Mouse (Mus musculus) mesoderm, embryonic 11.5 days (tissue): ENCODE measurements around the gene Hoxd9.

Source experiments
- DNase-seq: peaks from one replicate; pipeline ENCODE4 v3.0.0-alpha.2; 2012; ENCODE audit warnings: low read depth, low spot score

Gene Hoxd9

DNA sequence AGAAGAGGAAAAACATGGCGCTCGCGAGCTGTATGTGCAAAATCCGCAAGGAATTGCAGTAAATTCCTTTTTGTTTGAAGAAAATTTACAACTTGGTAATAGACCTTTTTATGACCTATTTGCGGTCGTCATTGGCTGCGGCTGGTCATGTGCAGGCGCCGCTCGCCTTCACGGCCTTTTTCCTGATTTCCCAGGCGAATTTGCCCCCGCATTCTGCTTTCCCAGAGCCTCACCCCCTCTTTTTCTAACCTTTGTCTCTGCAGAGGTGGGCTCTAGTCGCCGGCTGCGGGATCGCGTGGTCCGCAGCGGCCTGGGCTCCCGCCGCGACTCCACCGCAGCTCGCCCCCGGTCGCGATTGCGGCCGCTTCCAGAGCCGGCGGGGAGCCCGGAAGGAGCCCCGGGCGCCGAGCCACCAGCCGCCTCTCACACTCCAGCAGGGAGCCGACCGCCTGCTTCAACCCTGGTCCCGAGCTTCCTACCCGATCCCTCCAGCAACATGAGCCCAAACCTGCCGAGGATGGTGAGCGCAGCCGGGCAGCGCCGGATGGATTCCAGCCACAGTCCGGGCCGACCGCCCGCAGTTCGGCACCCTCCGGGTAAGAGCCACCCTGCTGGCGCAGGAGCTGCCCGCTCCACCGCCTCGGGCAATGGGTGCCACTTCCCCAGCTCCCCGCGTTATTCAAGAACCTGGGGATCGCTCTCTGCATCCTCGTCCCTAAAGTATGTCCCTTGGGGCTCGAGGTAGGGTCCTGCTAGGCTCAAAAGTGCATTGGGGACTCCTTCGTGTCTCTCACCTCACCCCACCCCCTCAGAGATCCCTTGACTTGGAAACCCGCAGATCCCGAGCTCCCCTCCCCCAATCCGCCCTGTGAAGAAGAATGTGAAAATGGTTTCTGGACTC lies 14.4 kb downstream of the Hoxd9 start, which contains the start of the genes Hoxd3 and Hoxd4:
TSS of gene Hoxd3 (plus strand) at position 207 of the 901 bp plus-strand sequence.
TSS of gene Hoxd4 (plus strand) at position 209 of the 901 bp plus-strand sequence.
- DNase-seq = peak; percentile 91

DNA sequence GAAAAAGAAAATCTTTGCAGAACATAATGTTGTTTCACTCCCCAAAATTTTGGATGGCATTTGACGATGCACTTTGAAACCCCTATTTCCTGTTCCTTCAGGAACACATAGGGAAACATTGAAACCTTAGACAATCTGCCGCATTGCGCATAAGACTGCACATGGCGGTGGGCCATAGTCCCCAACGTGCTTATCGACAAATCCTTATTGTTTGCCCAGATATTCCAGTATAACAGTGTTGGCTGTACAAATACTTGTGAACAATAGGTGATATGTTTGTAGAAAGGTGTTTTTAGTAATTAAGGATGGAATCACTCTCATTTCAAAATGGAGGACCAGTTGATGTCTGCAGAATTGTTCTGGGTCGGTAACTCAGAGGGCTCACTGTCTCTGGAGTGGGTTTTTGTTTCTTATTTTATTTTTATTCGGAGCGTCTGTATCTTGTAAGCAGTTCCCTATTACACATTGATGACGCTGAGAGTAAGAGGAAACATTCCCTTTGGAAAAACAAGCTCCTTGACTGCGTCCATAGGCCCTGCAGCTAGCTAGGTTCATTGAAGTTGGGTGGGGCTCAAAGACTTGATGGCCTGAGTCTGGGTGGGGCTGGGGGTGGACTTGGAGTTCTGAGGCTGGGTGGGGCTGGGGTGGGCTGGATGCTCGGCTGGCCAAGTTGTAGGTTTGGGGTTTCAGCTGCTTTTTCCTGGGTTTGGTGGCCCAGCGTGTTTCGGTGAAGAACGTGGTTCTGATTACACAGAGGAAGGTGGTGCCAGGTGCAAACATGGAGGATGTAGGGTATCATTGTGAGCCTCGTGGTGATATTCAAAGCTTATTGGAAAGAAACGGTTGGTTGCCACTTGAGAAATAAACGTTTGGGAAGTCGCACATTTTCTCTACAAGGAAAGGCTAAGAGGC lies 16.0 kb downstream of the Hoxd9 start:
- no peak for DNase-seq

DNA sequence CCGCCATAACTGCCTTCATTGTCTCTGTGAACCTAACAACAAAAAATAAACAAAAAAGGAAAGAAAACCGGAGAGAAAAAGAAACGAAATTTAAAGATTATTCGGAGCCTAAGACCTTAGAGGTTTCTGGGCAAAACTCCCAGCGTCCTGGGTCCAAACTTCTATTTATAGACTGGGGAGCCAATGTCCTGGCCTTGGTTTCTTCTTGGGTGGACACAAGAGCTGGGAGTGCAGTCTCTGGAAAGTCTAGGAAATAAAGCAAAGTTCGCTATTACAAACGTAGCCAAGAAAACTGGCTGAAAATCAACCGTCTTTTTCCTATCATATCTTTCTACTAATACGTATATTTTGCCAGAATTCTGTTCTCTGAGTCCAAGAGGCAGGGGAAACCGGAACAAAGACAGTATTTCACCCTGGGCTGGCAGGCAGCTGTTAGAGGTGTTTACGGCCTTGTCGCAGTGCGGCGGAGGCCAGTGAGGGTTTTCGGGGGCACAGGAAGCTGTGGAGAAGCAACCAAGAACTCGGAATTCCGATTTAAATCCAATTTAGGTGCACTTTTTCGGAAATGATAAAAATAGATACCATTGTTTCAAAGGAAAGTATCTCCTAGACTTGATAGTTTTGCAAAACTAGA lies 16.7 kb downstream of the Hoxd9 start:
- no peak for DNase-seq

DNA sequence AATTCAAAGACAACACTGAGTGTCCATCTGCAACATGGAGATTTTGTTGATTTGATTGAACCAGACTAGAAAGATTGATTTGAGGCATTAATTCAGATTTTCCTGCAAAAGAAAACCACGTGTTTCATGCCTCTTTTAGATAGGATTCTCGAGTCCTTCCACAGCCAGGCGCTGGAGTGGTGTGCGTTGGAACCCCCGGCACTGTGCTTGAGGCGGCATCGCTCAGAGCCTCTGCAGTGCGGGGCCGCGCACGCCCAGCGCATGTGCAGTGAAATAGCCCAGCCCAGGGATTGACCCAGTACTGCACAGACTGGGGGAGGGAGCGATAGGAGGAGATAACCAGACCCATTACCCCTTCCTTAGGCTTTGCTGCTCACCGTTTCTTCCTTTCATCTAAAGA lies 17.4 kb downstream of the Hoxd9 start:
- peak; percentile 85 for DNase-seq

DNA sequence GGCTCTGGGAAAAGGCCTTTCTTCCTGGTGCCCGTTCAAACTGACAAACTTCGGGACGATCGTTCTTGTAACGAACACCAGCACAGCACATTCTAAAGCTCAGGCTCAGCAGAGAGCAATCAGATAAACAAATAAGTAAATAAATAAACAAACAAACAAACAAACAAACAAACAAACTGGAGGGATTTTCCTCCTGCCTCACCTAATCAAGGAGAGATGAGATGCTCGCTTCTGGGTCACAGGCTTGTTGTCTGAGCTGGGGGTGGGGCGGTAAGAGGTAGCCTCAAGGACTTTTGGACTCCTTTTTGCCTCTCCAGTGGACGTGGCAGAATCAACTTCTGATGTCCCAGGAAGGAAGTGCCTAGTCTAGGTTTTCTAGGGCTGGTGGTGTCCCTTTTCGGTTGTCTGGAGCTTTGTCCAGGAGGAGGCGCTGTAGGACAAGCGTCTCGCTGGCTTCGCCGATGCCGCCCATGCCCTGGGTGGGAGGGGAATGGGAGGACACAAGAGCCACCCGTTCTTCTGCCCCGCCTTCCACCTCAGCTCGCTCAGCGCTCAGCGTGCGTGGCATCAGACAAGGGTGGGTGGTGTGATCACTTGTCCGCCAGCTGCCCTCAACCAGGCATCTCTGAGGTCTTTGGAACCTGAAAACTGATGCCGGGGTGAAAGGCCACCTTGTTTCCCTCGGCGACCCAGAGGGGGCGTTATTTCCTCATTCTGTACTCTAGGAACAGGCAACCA lies 18.1 kb downstream of the Hoxd9 start:
- DNase-seq = peak; percentile 97

DNA sequence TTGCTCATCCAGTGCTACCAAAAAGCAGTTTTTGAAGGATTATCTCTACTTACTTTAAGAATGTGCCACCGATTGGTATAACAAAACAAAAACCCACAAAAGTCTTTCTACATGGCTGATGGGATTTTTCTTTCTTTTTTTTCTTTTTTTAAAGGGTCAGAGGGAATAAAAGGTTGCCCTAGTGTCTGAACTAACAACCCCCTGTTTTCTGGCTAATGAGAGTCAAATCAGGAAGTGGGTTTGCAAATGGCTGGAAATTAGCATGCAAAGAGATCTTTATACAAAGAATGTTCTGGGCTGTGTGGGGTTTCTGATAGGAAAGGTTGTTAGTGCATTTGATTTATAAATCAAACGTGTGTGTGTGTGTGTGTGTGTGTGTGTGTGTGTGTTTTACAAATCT lies 22.9 kb downstream of the Hoxd9 start:
- no peak for DNase-seq

DNA sequence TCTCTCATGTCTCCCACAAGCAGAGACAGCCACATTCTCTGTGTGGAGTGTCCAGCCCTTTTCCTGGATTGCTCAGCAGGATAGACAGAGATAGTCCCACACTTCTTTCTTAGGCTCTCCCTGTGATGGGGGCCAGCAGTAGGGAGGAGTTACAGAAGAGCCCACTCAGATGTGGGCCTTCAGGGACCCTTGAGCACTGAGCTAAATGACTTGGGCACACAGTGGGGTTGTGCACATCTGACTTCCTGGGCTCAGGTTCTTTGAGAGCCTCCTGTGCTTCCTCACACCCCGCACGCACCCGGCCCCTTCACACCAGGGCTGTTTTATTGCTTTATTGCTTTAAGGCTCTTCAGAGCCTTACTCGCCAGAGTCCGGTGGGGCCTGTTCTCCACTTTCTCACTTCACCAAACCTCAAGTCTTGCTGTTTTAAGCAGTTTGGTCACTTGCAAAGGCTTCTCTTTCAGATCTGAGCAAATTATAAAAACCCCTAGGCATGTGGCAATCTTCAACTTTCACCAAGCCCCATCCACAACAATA lies 23.5 kb downstream of the Hoxd9 start:
- no peak for DNase-seq

DNA sequence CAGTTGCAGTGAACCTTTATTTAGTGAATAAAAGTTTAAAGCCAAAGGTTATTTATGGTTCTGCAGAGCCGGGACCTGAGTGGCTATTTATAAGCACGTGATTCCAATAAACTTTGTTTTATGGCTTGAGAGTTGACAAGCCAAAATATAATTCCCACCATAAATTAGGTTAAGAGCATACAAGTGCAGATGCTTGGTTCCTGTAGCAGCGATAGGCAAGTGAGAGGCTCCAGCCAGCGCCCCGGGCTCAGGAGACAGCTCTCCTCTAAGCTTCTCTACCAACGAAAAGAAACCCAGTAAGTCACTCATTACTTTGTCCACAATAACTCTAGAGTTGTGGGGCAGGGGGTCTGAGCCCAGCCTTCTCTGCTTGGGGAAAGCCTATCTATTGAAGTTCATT lies 24.4 kb downstream of the Hoxd9 start:
- no peak for DNase-seq

DNA sequence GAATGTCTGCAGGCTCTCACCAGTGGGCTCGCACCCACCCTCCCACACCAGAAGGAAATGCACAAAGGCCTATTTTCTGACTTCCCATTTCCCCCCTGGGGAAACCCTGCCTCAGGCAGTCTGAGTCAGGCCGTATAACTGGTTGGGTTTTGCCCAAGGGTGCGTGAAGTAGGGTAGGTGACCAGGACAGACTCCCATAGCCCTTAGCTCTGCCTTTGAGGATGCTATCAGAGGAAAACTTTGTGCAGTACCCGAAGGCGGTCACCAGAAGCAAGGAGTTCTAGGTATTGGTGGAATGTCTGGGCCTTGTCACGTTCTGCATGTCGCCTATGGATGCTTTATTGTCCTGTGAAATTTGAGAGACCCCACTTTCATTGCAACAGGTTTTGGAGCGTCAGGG lies 25.4 kb downstream of the Hoxd9 start:
- no peak for DNase-seq

DNA sequence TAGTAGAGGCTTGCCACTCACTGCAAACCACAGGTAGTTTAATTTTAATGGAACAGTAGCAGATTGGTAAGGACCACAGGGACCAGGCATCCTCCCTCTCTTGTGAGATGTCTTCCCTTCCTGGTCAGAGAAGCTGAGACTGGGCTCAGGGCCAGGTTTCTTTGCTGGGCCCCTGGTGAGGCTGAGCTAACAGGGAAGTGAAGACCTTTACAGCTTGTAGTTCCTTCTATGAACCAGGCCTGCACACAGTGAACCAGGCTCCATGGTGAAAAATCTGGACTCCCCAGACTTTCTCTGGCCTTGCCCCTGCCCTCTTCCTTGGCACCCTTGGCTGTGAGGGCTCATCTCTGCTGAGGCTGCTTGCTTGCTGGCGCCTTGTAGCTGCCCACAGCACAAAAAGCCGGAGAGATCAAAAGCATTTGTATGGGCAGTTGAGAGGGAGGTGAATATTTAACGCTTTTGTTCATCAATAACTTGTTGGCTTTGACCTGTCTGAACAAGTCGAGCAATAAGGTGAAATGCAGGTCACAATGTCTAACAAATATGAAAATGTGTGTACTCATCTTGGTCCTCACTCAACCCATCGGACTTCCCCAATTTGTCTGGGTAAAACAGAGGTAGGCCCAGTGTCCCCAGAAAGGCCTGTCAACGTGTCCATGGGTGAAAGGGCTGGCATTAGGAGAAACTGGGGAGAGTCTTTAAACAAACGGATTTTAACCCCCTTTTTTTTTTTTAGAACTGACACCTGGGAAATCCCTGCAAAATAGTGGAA lies 26.9 kb downstream of the Hoxd9 start:
- no peak for DNase-seq

DNA sequence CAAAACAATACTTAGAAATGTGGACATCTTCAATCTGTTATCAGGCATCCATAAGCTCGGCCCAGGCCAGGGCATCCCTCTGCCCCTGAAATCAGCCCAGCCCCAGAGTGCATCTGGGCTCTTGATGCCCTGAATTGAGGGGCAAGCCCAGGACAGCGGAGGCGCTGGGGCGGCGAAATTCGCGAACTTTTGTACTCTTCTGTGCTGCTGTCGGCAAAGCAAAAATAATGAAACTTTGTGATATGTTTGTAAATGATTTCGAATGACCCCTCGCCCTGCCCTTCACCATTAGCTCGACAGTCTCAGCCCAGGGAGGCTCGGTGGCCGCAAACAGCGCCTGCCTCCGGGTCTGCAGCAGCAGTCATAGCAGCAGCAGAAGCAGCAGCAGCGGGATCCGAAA lies 27.6 kb downstream of the Hoxd9 start:
- no peak for DNase-seq

DNA sequence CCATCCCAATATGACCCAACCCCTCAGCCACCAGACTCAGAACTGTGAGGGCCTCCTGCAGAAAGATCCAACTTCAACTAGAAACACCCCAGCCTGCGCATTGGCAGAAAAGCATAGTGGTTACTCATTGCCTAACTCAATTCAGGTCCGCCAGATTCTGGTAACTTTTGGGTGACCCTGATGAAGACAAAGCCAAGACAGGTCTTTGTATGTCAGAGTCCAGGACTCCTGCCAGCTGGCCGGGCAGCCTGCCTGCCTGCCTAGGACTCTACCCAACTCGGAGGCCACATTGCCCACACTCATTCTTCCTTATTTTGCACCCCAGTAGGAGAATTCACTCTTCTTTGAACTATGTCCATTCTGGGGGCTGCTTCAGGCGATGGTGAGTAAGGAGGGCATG lies 29.0 kb downstream of the Hoxd9 start, which contains the start of gene Gm28230:
TSS of gene Gm28230 (plus strand) at position 178 of the 400 bp plus-strand sequence.
- no peak for DNase-seq

DNA sequence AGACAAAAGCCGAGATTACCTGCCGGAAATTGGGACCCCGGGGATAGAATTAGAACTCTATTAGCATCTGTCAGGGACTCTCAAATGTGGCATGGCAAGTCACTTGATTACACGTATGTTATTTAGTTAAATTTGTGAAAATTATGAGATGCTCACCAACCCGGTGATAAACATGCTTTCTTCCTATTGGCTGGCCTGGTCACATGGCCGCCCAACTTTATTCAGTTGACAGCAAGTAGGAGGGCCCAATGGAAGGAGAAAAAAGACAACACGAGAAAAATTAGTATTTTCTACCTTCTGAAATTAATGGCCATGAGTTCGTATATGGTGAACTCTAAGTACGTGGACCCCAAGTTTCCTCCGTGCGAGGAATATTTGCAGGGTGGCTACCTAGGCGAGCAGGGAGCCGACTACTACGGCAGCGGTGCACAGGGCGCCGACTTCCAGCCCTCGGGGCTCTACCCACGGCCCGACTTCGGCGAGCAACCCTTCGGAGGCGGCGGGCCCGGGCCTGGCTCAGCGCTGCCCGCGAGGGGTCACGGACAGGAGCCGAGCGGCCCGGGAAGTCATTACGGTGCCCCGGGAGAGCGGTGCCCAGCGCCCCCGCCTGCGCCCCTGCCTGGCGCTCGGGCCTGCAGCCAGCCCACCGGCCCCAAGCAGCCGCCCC lies 29.6 kb downstream of the Hoxd9 start:
- DNase-seq = no peak

DNA sequence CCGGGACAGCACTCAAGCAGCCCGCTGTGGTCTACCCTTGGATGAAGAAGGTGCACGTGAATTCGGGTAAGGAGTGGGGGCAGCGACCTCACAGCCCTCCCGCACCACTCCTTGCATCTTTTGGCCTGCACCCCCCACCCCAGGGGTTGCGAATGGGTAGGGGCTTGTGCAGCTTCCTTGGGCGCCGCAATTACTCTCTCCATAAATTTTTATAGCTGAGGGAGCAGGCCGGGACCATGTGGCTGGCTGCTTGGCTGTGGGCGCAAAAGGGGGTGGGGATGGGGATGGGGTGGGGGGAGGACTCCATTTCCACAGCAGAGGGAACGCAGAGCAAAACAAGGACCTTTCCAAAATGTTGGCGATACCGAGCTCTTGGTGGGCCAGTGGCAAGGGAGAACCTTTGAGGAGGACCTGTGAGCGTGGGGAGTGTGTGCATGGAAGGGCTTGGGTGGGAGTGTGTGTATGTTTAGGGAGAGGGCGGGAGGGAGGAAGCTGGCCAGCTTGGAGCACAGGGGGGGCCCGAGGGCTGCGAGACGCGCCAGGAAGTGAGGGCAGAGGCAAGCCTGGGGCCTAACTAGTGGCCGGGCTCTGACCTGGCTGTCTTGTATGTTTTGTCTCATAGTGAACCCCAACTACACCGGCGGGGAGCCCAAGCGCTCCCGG lies 30.2 kb downstream of the Hoxd9 start:
- no peak for DNase-seq

DNA sequence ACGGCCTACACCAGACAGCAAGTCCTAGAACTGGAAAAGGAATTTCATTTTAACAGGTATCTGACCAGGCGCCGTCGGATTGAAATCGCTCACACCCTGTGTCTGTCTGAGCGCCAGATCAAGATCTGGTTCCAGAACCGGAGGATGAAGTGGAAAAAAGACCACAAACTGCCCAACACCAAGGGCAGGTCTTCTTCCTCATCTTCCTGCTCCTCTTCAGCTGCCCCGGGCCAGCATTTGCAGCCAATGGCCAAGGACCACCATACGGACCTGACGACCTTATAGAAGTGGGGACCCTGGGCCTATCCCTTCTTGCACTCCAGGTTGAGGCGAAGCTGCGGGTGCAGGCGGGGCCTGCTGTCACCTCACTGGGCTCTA lies 30.8 kb downstream of the Hoxd9 start:
- no peak for DNase-seq

DNA sequence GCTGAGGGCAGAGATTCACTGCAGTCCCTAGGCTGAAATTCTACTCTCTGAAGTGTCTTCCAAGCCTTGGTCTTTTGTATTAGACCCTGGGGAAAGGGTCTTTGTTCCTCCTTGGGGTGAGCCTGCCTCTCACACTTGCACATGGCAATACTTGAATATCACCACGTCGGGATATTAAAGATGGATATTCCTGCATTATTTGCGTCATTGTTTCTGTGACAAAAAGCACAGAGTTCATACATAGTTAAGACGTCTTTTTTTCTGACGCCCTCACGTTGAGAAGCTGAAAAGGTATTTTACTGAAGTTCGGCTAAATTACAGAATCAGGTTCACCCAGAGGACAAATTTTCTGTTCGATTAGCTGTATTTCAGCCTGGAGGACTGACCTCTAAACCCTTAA lies 32.8 kb downstream of the Hoxd9 start:
- no peak for DNase-seq

DNA sequence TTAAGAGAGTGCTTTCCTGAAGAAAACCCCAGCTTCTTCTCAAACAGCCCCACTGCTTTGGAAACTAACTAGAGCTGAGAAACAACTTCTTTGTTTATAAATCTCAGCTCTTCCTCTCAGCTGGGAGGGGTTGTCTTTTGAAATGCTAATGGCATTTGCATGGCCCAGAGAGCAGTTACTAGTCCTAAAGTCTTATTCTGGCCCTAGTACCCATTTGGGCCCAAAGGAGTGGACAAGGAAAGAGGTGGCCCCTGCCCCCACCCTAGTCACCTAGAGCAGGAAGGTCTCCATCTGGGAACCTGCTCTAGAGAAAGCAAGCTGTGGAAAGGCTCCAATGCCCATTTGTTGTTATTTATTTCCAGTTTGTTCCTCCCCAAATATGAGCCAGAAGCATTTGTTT lies 33.5 kb downstream of the Hoxd9 start:
- no peak for DNase-seq

DNA sequence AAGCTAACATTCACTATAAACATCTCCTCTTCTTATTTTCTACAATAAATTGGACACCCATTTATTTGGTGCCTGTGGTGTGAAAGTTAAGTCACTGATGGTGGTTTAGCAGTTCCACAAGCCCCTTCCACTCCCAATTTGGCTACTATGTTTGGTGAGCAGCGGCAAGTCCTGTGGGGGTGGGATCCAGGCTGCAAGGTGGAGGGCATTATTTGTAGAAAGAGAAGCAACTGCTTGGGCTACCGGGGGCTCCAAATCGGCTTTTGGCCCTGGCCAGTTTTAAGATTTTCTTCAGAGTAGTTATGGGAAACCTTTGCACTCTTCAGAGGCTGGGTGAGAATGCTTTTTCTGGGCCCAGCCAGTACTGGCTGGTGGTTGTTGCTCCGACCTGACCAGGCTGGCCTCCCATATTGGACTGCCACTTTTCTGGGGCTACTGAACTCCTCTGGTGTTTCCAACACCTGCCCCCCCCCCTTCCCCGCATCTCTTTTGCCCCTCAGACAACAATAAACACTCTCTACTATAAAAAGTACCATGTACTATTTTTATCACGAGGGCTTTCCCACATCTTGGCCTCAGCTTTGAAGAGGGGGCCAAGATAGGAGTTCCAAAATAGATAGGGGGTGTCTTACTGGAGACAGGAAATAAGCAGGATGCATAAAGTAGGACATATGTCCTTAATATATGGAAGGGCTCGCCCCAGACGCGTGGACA lies 34.4 kb downstream of the Hoxd9 start:
- no peak for DNase-seq
